Mouse (Mus musculus): ENCODE data around the gene Gna13. TPM values are rescaled to one million over a fixed set of nuclear protein-coding genes. Genes with fewer than 3 reads are reported as not detected.

The Gna13 gene
- polyA plus RNA-seq, 1 experiment from 2014 or later: 24.5 TPM

- Histone ChIP-seq H3K9me3 (ENCODE audit: control insufficient read depth, low read length) (no peaks in the 10 kb centered on the region), H3K36me3 (ENCODE audit: control insufficient read depth, insufficient read depth, low read length) (peaks cover 38% of the 10 kb centered on the region), H3K9ac (ENCODE audit: low read depth, low read length) (no peak overlapping the region), H3K4me3 (ENCODE audit: low read depth, low read length) (no peak overlapping the region), H3K4me2 (ENCODE audit: low read depth, low read length) (no peak overlapping the region), H3K4me1 (ENCODE audit: control insufficient read depth, insufficient read depth, low read length) (no peaks in the 10 kb centered on the region), H3K27ac (replicated peaks; ENCODE audit: low read depth, low read length) (no peak overlapping the region), H3K27me3 (replicated peaks; ENCODE audit: control insufficient read depth, insufficient read depth, low read length) (no peaks in the 10 kb centered on the region)
- 88% methylated on average over 9 of the region's 9 CpGs for WGBS
- ATAC-seq (ENCODE audit: low read depth) (no peak), DNase-seq (ENCODE audit: low spot score) (no peak)
Measured at GRCm38 (mm10) chr11:109392601-109393000, 30.0 kb downstream of the Gna13 start.

GRCm38 (mm10) chr11:109394758-109395157 is 32.1 kb downstream of the Gna13 start:
- no peak overlapping the region for H3K4me2 ChIP-seq (ENCODE audit: low read depth, low read length)
- 88% methylated on average over 9 of the region's 9 CpGs for WGBS
- ATAC-seq (ENCODE audit: low read depth) (no peak), DNase-seq (ENCODE audit: low spot score) (no peak)
- peaks cover 51% of the 10 kb centered on the region for H3K36me3 ChIP-seq (ENCODE audit: control insufficient read depth, insufficient read depth, low read length)
- no peaks in the 10 kb centered on the region for H3K4me1 ChIP-seq (ENCODE audit: control insufficient read depth, insufficient read depth, low read length)
- no peak overlapping the region for H3K9ac ChIP-seq (ENCODE audit: low read depth, low read length)
- no peak overlapping the region for H3K27ac ChIP-seq (replicated peaks; ENCODE audit: low read depth, low read length)
- no peak overlapping the region for H3K4me3 ChIP-seq (ENCODE audit: low read depth, low read length)
- no peaks in the 10 kb centered on the region for H3K9me3 ChIP-seq (ENCODE audit: control insufficient read depth, low read length)
- no peaks in the 10 kb centered on the region for H3K27me3 ChIP-seq (replicated peaks; ENCODE audit: control insufficient read depth, insufficient read depth, low read length)

GRCm38 (mm10) chr11:109395291-109395690 is 32.7 kb downstream of the Gna13 start:
- H3K9me3 ChIP-seq (ENCODE audit: control insufficient read depth, low read length): no peaks in the 10 kb centered on the region
- no peak overlapping the region for H3K4me2 ChIP-seq (ENCODE audit: low read depth, low read length)
- no peak overlapping the region for H3K27ac ChIP-seq (replicated peaks; ENCODE audit: low read depth, low read length)
- H3K27me3 ChIP-seq (replicated peaks; ENCODE audit: control insufficient read depth, insufficient read depth, low read length): no peaks in the 10 kb centered on the region
- 87% methylated on average over 9 of the region's 9 CpGs for WGBS
- H3K9ac ChIP-seq (ENCODE audit: low read depth, low read length): no peak overlapping the region
- H3K4me1 ChIP-seq (ENCODE audit: control insufficient read depth, insufficient read depth, low read length): no peaks in the 10 kb centered on the region
- no peak for DNase-seq (ENCODE audit: low spot score)
- H3K4me3 ChIP-seq (ENCODE audit: low read depth, low read length): no peak overlapping the region
- H3K36me3 ChIP-seq (ENCODE audit: control insufficient read depth, insufficient read depth, low read length): peaks cover 54% of the 10 kb centered on the region
- no peak for ATAC-seq (ENCODE audit: low read depth)

- Histone ChIP-seq H3K36me3 (ENCODE audit: control insufficient read depth, insufficient read depth, low read length) (no peaks in the 10 kb centered on the region), H3K4me2 (ENCODE audit: low read depth, low read length) (no peak overlapping the region), H3K4me3 (ENCODE audit: low read depth, low read length) (no peak overlapping the region), H3K27ac (replicated peaks; ENCODE audit: low read depth, low read length) (no peak overlapping the region), H3K4me1 (ENCODE audit: control insufficient read depth, insufficient read depth, low read length) (no peaks in the 10 kb centered on the region), H3K9me3 (ENCODE audit: control insufficient read depth, low read length) (no peaks in the 10 kb centered on the region), H3K27me3 (replicated peaks; ENCODE audit: control insufficient read depth, insufficient read depth, low read length) (no peaks in the 10 kb centered on the region), H3K9ac (ENCODE audit: low read depth, low read length) (no peak overlapping the region)
- ATAC-seq (ENCODE audit: low read depth) (no peak), DNase-seq (ENCODE audit: low spot score) (no peak)
- 83% methylated on average over 5 of the region's 5 CpGs for WGBS
Measured at GRCm38 (mm10) chr11:109406431-109406830, 43.8 kb downstream of the Gna13 start.

GRCm38 (mm10) chr11:109410197-109410980 is 47.8 kb downstream of the Gna13 start:
- ATAC-seq (ENCODE audit: low read depth) (no peak), DNase-seq (ENCODE audit: low spot score) (no peak)
- WGBS: 89% methylated on average over 15 of the region's 15 CpGs
- Histone ChIP-seq H3K9me3 (ENCODE audit: control insufficient read depth, low read length) (no peaks in the 10 kb centered on the region), H3K4me1 (ENCODE audit: control insufficient read depth, insufficient read depth, low read length) (no peaks in the 10 kb centered on the region), H3K4me3 (ENCODE audit: low read depth, low read length) (no peak overlapping the region), H3K27ac (replicated peaks; ENCODE audit: low read depth, low read length) (no peak overlapping the region), H3K4me2 (ENCODE audit: low read depth, low read length) (no peak overlapping the region), H3K27me3 (replicated peaks; ENCODE audit: control insufficient read depth, insufficient read depth, low read length) (no peaks in the 10 kb centered on the region), H3K9ac (ENCODE audit: low read depth, low read length) (no peak overlapping the region), H3K36me3 (ENCODE audit: control insufficient read depth, insufficient read depth, low read length) (no peaks in the 10 kb centered on the region)

GRCm38 (mm10) chr11:109413617-109414016 is 51.0 kb downstream of the Gna13 start, which contains the start of gene 9930022D16Rik:
Gene 9930022D16Rik (plus strand): TSS chr11:109413917.
- Histone ChIP-seq H3K4me3 (ENCODE audit: low read depth, low read length) (no peak within 1 kb of the TSS), H3K9me3 (ENCODE audit: control insufficient read depth, low read length) (no peaks in the 10 kb centered on the region), H3K36me3 (ENCODE audit: control insufficient read depth, insufficient read depth, low read length) (no peaks in the 10 kb centered on the region), H3K27ac (replicated peaks; ENCODE audit: low read depth, low read length) (no peak within 1 kb of the TSS), H3K9ac (ENCODE audit: low read depth, low read length) (no peak within 1 kb of the TSS), H3K4me1 (ENCODE audit: control insufficient read depth, insufficient read depth, low read length) (no peaks in the 10 kb centered on the region), H3K4me2 (ENCODE audit: low read depth, low read length) (no peak within 1 kb of the TSS), H3K27me3 (replicated peaks; ENCODE audit: control insufficient read depth, insufficient read depth, low read length) (no peaks in the 10 kb centered on the region)
- ATAC-seq (ENCODE audit: low read depth) (no peak), DNase-seq (ENCODE audit: low spot score) (no peak)
- WGBS: 85% methylated on average over 6 of the region's 6 CpGs

- no peak overlapping the region for H3K9ac ChIP-seq (ENCODE audit: low read depth, low read length)
- no peak overlapping the region for H3K4me2 ChIP-seq (ENCODE audit: low read depth, low read length)
- no peak overlapping the region for H3K27ac ChIP-seq (replicated peaks; ENCODE audit: low read depth, low read length)
- ATAC-seq (ENCODE audit: low read depth): no peak
- no peak overlapping the region for H3K4me3 ChIP-seq (ENCODE audit: low read depth, low read length)
- H3K9me3 ChIP-seq (ENCODE audit: control insufficient read depth, low read length): no peaks in the 10 kb centered on the region
- DNase-seq (ENCODE audit: low spot score): no peak
- H3K27me3 ChIP-seq (replicated peaks; ENCODE audit: control insufficient read depth, insufficient read depth, low read length): no peaks in the 10 kb centered on the region
- WGBS: 87% methylated on average over 5 of the region's 5 CpGs
- H3K4me1 ChIP-seq (ENCODE audit: control insufficient read depth, insufficient read depth, low read length): no peaks in the 10 kb centered on the region
- no peaks in the 10 kb centered on the region for H3K36me3 ChIP-seq (ENCODE audit: control insufficient read depth, insufficient read depth, low read length)
Measured at GRCm38 (mm10) chr11:109414802-109415201, 52.2 kb downstream of the Gna13 start.

- Histone ChIP-seq H3K9ac (ENCODE audit: low read depth, low read length) (no peak overlapping the region), H3K27ac (replicated peaks; ENCODE audit: low read depth, low read length) (no peak overlapping the region), H3K4me1 (ENCODE audit: control insufficient read depth, insufficient read depth, low read length) (no peaks in the 10 kb centered on the region), H3K9me3 (ENCODE audit: control insufficient read depth, low read length) (no peaks in the 10 kb centered on the region), H3K4me3 (ENCODE audit: low read depth, low read length) (no peak overlapping the region), H3K27me3 (replicated peaks; ENCODE audit: control insufficient read depth, insufficient read depth, low read length) (no peaks in the 10 kb centered on the region), H3K36me3 (ENCODE audit: control insufficient read depth, insufficient read depth, low read length) (no peaks in the 10 kb centered on the region), H3K4me2 (ENCODE audit: low read depth, low read length) (no peak overlapping the region)
- ATAC-seq (ENCODE audit: low read depth) (no peak), DNase-seq (ENCODE audit: low spot score) (no peak)
- 84% methylated on average over 8 of the region's 8 CpGs for WGBS
Measured at GRCm38 (mm10) chr11:109416709-109417420, 54.2 kb downstream of the Gna13 start.
